Mouse (Mus musculus): ENCODE measurements at regions not wholly inside any gene's neighbourhood (a gene's known extent, or its start where the extent isn't known, plus 50 kb on each side); places are given as distances from the start of the nearest gene placed in this dataset.

DNA sequence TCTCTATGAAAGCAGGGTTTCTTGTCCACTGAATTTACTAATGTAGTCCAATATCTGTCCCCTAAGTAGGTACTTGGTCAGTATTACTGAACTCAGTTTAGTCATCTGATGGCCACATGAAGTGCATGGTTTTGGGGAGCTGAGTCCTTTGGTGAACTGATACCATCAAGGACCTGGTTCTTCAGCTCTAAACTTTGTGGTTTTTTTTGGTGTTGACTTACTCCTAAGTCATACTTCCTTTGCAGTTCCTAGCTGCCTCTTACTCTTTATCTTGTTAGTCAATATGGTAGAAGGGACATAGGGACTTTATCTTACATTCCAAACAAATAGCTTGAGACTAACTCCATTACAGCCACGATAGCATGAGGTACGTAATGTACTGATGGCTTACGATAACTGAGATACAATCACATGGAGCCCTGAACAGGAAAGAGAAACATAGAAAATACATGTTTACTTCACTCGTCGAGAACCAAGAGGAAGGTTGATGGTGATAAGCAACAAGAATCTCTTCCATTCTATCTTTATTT lies 51.4 kb upstream of the Tnfaip3 start:
- no peaks in the 10 kb centered on the region for H3K9me3 ChIP-seq (replicated peaks)
- no peak overlapping the region for H3K4me3 ChIP-seq (replicated peaks)
- no peak for ATAC-seq (ENCODE audit: insufficient read depth)
- H3K4me2 ChIP-seq = no peak overlapping the region
- no peak overlapping the region for H3K27ac ChIP-seq (replicated peaks)
- 23% methylated on average over 5 of the region's 5 CpGs for WGBS (ENCODE audit: insufficient replicate concordance)
- H3K9ac ChIP-seq = no peak overlapping the region
- H3K36me3 ChIP-seq (replicated peaks) = no peaks in the 10 kb centered on the region
- H3K4me1 ChIP-seq (replicated peaks) = peaks cover 29% of the 10 kb centered on the region
- no peaks in the 10 kb centered on the region for H3K27me3 ChIP-seq

Data from liver, embryonic 15.5 days (tissue).